Mouse (Mus musculus) megakaryocyte progenitor cell, adult 5-6 weeks (primary cell): ENCODE measurements around the gene Asb13. TPM values are rescaled to one million over a fixed set of nuclear protein-coding genes. Genes with fewer than 3 reads are reported as not detected.

ENCODE experiments used
- ATAC-seq: replicated peaks from 2 replicates; pipeline ENCODE4 v1.8.0; 2016; ENCODE audit warnings: mild to moderate bottlenecking, moderate TSS enrichment, inconsistent platforms; ENCODE audit not compliant: poor library complexity
- total RNA-seq, 2 experiments: library from RNA; stranded (forward) in 1 of 2; stranded (reverse) in 1 of 2; fragments of 157-497, 149-512 nt in 1 of 2; fragments of 200-1000 nt in 1 of 2; gene quantifications; 2 replicates each; pipeline versions ENCODE4 v1.2.3 to v1.2.4; 2015 to 2017

Gene Asb13
- 4.4 and 4.7 TPM in 2 replicates for total RNA-seq (2015)
- 3.3 and 3.8 TPM in 2 replicates for total RNA-seq (2017)

DNA sequence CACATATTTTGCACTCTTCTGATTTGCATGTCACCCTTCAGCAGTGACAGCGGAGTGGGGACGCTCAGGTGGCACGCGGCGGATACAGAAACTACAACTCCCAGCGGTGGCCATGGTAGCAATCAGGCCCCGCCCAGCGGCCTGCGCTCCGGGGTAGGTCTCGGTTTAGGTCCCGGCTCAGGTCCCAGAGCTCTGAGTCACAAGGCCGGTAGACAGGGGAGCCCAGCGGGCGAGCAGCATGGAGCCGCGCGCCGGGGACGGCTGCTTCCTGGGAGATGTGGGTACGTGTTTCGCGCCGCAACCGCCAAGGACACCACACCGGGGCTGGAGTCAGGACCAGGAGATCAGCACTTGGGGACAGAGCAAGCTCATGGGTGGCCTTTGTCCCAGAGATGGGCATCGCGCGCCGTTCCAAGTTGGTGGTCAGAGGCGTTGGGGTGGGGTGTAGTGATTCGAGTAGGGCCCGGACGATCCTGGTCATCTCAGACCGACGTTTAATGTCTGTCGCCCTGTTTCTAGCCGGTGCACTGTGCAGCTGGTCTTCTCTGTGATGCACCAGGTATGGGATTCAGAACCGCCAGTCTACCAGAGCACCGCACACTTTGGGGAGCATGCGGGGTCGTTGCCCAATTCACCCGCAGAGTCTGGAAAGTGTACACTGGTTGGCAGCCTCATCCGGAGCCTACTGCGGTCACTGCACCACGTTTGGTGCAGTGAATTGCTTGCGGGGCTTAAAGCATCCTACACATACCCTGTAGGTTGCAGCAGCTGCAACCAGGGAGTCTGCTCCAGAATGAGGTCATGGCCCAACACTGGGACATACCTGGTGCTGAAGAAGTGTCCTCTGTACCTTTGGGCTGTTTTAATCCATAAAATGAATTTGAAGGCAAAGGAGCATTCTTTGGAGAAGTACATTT lies at the start of gene Asb13:
TSS of gene Asb13 (plus strand) at position 138 of the 917 bp plus-strand sequence.
- peak; percentile 92 for ATAC-seq

DNA sequence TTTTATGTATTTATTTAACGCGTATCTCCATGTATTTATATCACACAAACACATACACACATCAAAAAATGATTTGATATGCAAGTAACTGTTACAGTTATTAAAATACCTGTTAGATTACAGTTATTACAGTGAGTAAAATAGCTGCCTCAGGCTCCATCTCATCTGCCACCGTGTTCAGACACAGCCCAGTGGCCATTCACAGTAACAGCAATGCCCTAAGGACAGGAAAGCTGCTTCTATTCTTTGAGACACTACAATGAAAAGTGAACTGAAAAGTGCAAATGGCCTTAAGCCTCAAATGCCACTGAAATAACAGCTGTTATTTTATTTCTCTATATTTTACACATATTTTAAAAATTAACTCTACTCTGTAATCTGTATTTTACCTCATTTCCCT lies 43.0 kb upstream of the Asb13 start:
- ATAC-seq: peak; percentile 81

DNA sequence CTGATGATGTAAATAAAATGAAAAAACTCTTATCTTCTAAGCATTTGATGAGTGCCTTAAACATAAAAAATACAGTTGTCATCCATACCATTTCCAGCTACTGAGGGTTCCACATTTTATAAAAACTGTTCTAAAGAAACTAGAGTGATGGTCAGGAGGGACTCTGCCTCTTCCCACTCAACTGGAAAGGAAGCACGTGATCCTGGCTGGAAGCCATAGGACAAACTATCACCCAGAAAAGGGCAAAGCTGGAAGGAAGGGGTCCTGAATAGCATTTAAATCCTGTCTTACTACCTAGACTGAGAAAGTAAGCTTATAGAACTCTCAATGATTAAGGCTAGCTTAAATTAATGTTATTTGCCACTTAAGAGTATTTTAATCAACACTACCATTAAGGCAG lies 39.5 kb upstream of the Asb13 start:
- ATAC-seq: no peak

DNA sequence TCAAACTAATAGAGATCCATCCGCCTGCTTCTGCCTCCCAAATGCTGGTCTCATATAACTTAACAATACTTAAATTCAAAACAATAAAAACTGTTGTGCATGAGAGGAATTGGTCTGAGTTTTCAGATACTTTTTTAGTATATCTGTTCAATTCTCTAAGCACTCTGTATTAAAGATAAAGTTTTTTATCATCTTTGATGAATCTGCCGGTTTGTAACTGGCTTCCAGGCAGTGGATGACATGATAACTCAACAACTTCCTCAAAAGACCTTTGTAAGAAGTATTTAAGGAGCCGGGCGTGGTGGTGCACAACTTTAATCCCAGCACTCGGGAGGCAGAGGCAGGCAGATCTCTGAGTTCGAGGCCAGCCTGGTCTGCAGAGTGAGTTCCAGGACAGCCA lies 37.6 kb upstream of the Asb13 start:
- ATAC-seq: no peak

DNA sequence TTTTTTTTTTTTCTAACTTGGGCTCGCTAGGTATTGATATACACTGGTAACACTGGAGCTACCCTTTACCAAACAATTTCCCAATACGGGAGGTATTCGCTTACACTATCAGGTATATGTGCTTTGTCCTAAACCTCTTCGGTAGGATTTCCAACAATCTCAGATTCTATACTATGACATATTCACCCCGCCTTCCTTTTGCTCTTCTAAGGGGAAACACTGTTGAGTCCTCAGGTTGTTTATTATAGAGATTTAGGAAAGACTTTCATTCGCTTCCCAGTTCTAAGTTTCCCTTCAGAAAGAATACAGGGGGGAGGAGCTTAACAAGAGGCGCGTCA lies 24.1 kb upstream of the Asb13 start:
- ATAC-seq: no peak

DNA sequence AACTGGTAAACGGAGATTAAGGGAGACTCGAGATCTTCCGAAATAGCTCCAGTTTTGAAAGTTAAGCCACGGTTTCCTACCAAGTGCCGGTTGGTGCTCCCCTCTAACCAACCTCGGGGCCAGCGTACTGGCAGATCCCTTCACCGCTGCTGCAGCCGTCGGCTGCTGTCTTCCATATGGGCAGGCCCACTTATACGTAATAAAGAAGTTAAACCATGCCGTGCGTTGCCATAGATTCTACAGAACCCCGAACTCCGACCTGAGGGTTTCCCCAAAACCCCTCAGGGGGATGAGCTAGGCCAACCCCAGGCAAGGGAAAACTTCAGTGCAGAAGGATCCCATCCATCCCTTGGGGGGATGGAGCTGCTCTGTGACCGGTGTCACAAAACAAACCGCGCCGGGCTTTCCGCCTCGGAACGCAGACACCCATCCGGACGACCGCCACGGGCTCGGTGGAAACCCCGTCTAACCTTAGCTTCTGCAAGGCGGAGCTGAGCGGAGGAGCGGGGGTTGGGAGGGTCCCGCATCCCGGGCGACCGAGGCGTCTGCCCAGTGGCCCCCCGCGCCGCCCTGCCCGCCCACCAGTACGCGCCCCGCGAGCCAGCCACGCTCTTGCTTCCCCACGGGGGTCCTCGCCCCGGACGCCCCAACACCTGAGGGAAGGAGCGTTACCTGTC lies 23.6 kb upstream of the Asb13 start:
- ATAC-seq: peak; percentile 50

DNA sequence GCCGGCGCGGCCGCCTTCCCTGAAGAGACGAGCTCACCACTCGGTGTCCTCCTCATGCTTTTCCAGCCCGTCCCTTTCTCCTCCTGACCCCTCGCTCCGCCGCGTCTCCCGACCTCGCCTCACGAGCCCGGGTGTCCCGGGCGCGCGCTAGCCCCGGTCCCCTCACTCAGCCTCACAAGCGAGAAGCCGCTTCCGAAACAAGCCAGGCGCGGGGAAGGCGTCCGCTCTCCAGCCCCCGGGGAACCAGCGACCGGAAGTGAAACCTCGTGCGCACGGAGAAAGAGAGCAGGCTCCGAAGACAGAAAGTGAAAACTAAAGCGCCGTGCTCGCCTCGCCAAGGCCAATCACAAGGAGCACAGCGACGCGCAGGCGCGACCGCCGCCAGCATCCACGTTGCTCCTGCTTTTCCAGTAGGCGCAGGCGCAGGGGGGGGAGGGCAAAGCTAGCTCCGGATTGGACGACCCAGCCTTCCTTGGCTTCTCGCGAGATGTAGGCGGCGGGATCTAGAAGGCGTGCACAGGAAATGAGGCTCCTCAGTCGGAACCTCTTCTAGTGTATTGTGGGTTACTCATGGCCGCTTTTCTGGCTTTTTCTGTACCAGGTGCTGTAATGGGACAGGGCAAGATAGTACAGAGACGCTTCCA lies 22.9 kb upstream of the Asb13 start, which contains the start of gene Fam208b:
TSS of gene Fam208b (minus strand) at position 314 of the 644 bp plus-strand sequence.
- ATAC-seq: peak; percentile 94

DNA sequence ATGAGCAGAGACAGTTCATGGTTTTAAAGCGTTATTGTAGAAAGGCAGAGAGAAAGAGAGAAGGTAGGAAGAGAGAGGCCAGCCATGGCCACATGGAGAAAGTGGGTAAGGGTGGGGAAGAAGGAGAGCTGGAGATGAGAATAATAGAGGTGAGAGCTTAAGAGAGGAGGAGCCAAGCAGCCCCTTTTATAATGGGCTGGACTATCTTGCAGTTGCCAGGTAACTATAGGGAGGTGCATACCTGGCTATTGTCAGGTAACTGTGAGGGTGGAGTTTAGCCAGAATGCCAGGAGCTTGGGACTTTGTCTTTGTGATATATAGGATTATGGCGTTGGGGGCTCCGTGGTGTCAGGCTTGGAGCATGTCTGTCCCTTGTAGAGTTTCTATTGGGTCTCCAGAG lies 6.7 kb upstream of the Asb13 start:
- ATAC-seq: no peak

DNA sequence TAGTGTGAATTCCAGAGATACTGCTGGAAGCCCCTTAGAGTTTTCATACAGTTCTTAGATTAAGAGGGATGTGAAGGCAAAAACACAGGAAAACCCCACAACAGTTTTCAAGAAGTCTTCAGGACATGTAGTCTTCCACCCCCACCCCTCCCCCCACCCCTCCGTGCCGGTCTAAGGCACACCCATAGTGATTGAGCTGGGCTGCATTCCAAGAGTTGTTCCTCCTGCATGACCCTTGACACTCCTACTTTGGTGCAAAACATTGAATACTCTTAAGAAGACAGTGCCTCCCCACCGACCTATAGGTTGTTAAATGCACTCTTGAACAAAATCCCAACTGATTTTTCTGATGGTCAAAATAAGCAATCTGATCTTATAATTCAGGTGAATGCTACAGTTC lies 5.7 kb upstream of the Asb13 start:
- ATAC-seq: no peak

DNA sequence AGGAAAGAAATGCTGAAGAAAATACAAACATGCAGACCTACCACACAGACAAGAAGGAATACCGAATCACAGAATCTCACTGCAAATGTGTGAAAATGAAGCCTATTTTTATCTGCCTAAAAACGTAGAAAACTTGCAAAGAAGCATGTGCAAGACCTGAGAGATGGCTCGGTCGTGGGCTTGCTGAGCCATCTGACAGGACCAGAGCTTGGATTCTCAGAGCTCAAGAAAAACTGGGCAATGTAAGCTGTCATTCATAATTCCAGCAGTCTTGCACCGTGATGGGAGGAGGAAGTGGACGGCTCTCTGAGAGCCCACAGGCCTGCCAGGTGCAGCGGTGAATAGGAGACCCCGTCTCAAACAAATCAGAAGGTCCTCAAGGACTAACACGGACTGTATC lies 1.3 kb upstream of the Asb13 start:
- no peak for ATAC-seq

DNA sequence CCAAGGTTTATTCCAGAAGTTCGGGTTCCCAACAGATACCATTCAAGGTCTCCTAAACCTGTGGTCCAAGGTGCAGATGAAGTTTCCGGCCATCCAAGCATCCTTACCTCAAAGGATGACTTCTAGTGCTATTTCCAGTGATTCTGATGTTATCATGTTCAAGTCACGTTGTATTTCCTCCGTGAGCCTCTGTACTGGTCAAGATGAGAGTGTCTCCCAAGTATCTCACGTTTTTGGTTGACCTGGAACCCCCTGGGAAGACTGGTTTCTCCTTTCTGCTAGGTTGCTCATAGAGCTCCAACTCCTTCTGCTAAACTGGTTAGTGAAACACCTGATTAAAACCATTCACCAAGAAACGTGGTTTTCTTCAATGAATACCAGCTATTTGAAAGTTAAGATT lies 701 bp upstream of the Asb13 start:
- no peak for ATAC-seq

DNA sequence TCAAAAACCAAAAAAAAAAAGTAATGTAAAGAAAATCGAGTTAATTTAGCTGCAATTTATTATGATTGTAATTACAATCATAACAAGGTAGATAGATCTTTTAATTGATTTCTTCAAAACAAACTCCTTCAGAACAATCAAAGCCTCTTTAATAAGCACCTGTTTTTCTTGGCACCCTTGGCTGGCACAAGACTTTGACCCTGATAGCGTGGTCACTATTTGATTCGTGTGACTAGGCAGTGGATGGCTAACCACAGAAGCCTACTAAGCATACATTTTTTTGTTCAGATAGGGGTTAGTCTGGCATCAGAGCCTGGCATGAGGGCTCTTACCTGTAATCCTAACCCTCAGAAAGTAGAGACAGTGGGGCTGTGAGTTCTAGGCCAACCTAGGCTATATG lies 1.2 kb downstream of the Asb13 start:
- ATAC-seq: no peak

DNA sequence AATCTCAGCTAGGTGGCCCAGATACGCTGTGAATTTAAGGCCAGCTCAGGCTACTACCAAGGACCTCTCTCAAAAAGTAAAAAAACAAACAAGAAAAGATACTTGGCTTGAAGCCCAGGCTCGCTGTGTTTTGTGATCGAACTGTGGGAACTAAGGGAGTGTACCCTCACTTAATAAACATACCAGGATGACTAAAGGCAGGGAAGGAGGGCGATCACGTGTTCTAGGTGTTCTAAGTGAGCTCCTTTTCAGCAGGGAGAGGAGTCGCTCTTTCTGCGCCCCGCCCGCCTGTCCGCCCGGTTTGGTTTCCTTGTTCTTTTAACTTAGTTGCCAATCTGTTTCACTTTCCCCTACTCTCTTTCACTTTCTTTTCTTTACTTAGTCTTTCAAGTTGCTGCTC lies 3.0 kb downstream of the Asb13 start:
- ATAC-seq: peak; percentile 55

DNA sequence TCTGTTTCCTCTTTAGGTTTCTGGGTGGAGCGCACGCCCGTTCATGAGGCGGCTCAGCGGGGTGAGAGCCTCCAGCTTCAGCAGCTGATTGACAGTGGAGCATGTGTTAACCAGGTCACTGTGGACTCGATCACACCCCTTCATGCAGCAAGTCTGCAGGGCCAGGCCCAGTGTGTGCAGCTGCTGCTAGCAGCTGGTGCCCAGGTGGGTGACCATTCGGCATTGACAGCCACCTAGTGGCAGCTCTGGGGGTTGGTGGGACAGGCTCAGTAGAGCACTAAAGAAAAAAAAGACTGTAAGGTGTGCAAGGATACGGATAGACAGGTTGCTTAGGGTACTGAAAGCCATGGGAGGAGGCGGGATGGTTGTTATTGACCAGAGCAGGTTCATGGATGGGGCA lies 8.2 kb downstream of the Asb13 start:
- peak; percentile 87 for ATAC-seq

DNA sequence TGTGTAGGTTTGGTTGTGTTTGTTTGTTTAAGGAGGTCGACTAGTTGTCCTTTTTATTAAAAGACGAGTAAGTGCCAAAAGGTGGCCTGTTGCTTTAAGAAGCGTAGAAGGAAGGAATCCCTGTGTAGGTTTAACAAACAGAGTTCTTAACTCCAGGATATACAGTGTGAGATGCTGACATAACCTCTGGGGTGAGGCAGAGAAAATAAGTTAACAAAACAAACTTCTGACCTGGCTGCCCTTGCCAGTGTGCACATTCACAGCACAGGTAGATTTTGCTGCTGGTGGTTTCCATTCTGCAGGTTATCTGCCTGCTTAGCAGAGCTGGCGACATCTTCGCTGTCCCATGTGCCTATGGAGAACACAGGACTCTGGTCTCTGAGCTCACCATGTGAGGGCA lies 8.7 kb downstream of the Asb13 start:
- ATAC-seq: no peak

DNA sequence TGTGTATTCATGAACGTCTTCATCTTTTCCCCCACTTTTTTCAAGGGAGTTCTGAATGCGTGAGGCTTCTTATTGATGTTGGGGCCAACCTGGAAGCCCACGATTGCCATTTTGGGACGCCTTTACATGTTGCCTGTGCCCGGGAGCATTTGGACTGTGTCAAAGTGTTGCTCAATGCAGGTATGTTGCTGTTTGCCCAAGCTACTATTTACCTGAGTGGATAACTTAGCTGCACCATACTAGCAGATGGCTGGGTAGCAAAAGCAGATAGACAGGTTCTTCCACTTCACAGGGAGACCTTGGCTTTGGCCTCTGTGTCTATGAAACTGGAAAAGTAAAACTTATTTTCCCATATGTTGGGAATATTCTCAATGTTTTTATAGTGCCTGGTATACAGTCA lies 11.0 kb downstream of the Asb13 start:
- no peak for ATAC-seq

DNA sequence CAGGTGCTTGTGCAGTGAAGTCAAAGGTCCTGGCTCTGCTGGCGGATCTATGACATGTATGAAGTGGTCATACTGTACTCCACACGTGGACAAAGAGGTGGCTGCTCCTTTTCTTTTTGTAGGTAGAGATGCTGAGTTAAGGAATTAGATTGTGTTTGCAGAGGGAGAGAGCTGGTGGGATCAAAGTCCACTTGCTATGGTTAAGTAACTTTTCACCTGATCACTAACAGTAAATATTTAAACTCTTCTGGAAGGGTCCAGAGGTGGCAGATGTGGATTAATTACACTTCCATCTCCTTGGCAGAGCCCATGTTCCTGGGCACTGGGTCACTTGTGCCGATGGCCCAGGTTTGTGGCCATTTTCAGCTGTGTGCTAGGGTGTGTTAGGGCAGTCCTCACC lies 12.1 kb downstream of the Asb13 start:
- no peak for ATAC-seq

DNA sequence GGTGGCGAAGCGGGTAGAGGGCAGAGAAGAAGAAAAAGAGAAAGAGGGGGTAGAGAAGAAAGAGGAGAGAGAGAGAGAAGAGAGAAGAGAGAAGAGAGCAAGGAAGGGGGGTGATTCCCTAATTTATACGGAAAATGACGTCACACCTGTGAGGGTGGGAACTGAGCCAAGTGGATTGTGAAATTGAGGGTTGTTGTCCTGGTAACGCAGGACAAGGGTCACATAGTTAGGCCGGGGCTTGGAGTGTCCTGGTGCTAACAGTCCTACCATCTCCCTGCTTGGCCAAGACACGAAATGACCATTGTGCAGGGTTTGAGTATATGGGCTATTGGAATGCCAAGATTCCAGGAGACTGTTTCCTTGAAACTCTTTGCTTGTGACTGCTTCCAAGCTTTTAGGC lies 12.7 kb downstream of the Asb13 start:
- ATAC-seq: no peak

DNA sequence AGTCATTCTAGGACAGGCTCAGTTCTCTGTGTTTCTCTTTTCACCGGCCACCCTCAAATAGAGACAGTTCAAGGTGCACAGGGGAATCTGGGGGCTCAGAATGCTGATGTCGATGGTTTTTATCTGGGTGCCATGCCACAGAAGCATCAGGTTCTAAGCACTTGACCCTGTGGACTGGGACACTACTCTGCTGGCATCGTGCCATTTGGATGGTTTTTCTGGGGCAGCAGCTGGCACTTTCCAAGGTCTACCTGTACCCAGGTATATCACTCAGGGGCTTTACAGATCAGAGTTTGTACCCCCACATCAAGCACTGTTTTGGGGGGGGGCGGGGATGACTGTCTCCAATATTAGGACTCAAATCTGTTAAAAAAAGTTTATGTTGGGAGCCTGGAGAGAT lies 16.7 kb downstream of the Asb13 start:
- ATAC-seq: no peak

DNA sequence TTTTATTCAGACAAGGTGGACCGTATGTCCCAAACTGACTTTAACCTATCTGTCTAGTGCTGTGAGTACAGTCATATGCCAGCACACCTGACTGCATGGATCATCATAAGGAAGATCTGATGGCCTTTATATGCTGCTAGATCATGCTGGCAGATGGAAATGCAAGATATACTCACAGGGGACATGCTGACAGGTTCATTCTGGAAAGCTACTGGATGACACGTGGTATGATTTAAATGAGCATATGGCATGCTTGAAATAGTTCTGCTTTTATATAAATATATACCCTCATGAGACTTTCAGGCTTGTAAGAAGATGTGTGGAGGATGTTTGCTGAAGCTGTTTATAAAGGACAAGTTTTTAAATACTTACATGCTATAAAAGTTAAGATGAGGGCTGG lies 20.6 kb downstream of the Asb13 start:
- ATAC-seq: no peak

DNA sequence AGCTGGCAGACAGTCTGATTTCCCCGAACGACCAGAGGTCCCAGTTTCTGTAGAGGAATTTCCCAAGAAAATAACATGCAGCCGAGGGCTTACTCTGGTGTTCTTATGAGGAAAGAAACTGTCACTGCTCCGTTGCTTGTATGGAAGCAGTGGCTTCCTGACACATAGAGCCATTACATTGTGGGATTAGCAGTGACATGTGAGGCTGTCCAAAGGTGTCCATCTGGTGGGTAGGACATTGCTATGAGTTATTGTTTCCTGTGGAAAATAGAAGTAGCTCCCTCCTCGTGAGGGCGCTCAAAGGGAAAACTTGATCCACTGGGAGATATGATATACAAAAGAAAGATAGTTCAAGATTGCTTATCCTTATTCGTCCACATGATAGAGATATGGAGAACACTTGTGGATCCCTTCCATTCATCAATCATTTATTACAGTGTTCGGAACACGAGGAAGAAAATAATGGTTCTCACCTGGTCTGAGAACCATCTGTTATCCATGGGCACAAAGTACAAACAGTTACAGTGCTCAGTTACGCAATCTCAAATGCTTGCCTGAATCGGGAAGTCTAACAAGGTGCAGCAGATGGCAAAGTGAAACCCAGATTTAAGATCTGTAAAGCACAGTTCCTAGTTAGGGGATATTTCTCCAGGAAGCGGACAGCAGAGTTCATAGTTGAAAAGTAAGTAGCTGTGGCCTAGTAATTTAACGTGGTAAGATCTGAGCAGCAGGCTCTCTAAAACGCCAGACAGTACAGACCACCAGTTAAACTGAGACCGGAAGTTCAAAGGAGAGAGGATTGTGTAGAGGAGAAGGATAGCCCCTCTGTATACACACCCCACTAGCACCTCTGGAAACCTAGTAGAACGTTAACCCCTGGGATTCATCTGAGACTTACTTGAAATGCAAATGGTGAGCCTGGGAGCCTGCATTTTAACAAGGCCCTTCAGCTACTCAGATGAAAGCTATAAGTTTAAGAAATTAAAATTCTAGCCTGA lies 25.6 kb downstream of the Asb13 start:
- peak; percentile 76 for ATAC-seq
